Mouse (Mus musculus): Measurements from ENCODE around the gene Asb7.

Gene Asb7

DNA sequence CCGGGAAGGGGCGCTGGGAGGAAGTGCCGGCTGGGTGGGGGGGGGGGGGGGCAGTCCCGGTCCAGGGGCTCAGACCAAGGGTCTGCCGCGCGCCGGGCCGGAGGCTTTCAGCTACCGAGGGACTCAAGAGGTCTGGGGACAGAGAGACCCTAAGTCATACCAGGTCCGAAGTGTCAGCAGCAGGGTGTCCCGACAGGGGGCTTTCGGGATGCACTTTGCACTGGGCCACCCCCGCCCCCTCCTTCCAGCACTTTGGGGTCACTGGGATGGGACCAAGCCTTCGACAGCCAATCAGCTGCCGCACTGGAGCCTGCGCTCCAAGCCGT lies at the start of gene Asb7:
TSS of gene Asb7 (minus strand) at position 303 of the 326 bp plus-strand sequence.
- in situ Hi-C loops (cut with MboI; ENCODE audit: low pct_unique_long_range_greater_than_20kb in 1 of 2, low sequenced_read_pairs in 2 of 2, unreplicated experiment in 1 of 2), result loop anchor here in 1 of 2 experiments (25.0 kb wide), 1 partner anchor 948 kb away; the partner anchor contains the start of genes Lrrc28 and Ttc23

GRCm38 (mm10) chr7:66737418-66737817 lies 48.0 kb upstream of the Asb7 start:
- in situ Hi-C loops (cut with MboI; ENCODE audit: low pct_unique_long_range_greater_than_20kb in 1 of 2, low sequenced_read_pairs in 2 of 2, unreplicated experiment in 1 of 2), result no loop called here

- in situ Hi-C loops (cut with MboI; ENCODE audit: low pct_unique_long_range_greater_than_20kb in 1 of 2, low sequenced_read_pairs in 2 of 2, unreplicated experiment in 1 of 2), result no loop called here
Observed at GRCm38 (mm10) chr7:66734993-66735392, 45.6 kb upstream of the Asb7 start.

- in situ Hi-C loops (cut with MboI; ENCODE audit: low pct_unique_long_range_greater_than_20kb in 1 of 2, low sequenced_read_pairs in 2 of 2, unreplicated experiment in 1 of 2), result no loop called here
Observed at GRCm38 (mm10) chr7:66734466-66734865, 45.1 kb upstream of the Asb7 start.

DNA sequence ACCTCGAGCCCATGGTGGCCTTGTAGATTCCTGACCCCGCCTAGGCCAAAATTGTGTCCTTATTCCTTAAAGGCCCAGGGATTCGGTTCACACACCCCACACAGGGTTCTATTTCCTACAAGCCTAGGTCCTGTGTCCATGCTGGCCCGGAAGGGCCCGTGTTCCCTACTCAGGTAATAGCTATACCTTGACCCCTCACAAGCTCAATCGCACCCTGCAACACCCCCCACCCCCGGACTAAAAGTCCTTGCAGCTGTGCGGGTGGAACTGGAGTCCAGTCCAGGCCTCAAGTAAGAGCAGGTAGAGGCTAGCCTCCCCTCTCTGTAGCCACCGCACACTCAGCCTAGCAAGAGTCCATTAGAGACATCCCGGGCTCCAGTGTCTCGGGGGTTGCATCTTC lies 44.5 kb upstream of the Asb7 start:
- in situ Hi-C loops (cut with MboI; ENCODE audit: low pct_unique_long_range_greater_than_20kb in 1 of 2, low sequenced_read_pairs in 2 of 2, unreplicated experiment in 1 of 2), result no loop called here

- in situ Hi-C loops (cut with MboI; ENCODE audit: low pct_unique_long_range_greater_than_20kb in 1 of 2, low sequenced_read_pairs in 2 of 2, unreplicated experiment in 1 of 2), result no loop called here
Observed at GRCm38 (mm10) chr7:66733431-66733830, 44.0 kb upstream of the Asb7 start.

- in situ Hi-C loops (cut with MboI; ENCODE audit: low pct_unique_long_range_greater_than_20kb in 1 of 2, low sequenced_read_pairs in 2 of 2, unreplicated experiment in 1 of 2), result no loop called here
Observed at GRCm38 (mm10) chr7:66729232-66729631, 39.8 kb upstream of the Asb7 start.

- in situ Hi-C loops (cut with MboI; ENCODE audit: low pct_unique_long_range_greater_than_20kb in 1 of 2, low sequenced_read_pairs in 2 of 2, unreplicated experiment in 1 of 2), result no loop called here
Observed at GRCm38 (mm10) chr7:66728072-66728471, 38.7 kb upstream of the Asb7 start.

GRCm38 (mm10) chr7:66724954-66725353 lies 35.6 kb upstream of the Asb7 start:
- in situ Hi-C loops (cut with MboI; ENCODE audit: low pct_unique_long_range_greater_than_20kb in 1 of 2, low sequenced_read_pairs in 2 of 2, unreplicated experiment in 1 of 2), result no loop called here

DNA sequence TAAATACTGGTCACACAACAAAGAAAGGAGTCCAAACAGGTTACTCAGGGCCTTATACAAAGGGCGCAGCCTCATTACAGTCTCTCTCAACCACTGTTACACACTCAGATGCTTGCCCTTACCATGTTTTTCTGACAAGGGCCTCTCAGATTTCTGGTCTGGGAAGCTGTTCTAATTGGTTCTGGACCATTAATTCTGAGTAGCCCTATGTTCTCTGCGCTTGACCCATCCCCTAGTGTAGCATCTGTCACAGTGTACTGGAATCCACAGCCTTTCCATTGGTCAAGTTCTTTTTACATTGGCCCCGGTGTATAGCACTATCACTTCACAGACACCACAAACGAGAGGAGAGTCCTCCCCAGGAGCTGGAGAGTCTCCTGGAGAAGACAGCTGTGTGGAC lies 35.1 kb upstream of the Asb7 start:
- in situ Hi-C loops (cut with MboI; ENCODE audit: low pct_unique_long_range_greater_than_20kb in 1 of 2, low sequenced_read_pairs in 2 of 2, unreplicated experiment in 1 of 2), result no loop called here

DNA sequence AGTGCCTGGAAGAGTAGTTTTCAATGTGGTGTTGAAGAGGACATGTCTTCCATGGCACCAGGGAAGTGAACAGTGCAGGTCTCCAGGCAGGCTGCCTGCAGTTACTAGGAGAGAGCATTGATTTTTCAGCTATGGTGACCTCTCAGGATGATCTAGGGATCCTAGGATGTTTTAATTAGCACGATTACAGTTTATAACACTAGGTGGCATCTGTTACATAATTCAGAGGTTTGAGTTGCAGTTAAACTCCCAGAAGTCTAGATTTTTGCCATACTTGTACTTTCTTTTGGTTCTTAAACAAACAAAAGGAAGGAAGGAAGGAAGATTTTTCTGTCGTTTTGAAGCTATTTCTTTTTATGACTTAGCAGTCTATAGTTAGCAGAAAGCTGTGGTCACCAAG lies 21.8 kb upstream of the Asb7 start:
- in situ Hi-C loops (cut with MboI; ENCODE audit: low pct_unique_long_range_greater_than_20kb in 1 of 2, low sequenced_read_pairs in 2 of 2, unreplicated experiment in 1 of 2), result no loop called here

DNA sequence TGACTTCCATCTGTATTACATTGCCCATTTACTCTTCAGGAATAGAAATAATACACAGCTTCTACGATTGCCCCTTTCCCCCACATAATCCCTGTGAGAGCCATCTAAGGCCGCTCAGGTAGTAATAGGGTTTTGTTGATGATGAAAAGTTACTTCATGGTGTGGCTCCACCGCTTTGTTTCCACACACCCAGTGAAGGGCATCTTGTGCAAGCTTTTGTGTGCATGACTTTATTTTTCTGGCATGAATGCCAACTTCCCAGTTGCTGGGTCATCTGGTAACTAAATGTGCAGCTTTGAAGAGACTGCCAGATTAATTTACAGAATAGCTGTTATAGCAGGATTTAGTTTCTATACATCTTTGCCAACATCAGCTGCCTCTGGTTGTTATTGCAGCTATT lies 15.2 kb upstream of the Asb7 start:
- in situ Hi-C loops (cut with MboI; ENCODE audit: low pct_unique_long_range_greater_than_20kb in 1 of 2, low sequenced_read_pairs in 2 of 2, unreplicated experiment in 1 of 2), result no loop called here

GRCm38 (mm10) chr7:66702721-66703120 lies 13.3 kb upstream of the Asb7 start:
- in situ Hi-C loops (cut with MboI; ENCODE audit: low pct_unique_long_range_greater_than_20kb in 1 of 2, low sequenced_read_pairs in 2 of 2, unreplicated experiment in 1 of 2), result no loop called here

GRCm38 (mm10) chr7:66694467-66694866 lies 5.1 kb upstream of the Asb7 start:
- in situ Hi-C loops (cut with MboI; ENCODE audit: low pct_unique_long_range_greater_than_20kb in 1 of 2, low sequenced_read_pairs in 2 of 2, unreplicated experiment in 1 of 2), result loop anchor here in 1 of 2 experiments (25.0 kb wide), 1 partner anchor 943 kb away; the partner anchor contains the start of genes Lrrc28 and Ttc23

DNA sequence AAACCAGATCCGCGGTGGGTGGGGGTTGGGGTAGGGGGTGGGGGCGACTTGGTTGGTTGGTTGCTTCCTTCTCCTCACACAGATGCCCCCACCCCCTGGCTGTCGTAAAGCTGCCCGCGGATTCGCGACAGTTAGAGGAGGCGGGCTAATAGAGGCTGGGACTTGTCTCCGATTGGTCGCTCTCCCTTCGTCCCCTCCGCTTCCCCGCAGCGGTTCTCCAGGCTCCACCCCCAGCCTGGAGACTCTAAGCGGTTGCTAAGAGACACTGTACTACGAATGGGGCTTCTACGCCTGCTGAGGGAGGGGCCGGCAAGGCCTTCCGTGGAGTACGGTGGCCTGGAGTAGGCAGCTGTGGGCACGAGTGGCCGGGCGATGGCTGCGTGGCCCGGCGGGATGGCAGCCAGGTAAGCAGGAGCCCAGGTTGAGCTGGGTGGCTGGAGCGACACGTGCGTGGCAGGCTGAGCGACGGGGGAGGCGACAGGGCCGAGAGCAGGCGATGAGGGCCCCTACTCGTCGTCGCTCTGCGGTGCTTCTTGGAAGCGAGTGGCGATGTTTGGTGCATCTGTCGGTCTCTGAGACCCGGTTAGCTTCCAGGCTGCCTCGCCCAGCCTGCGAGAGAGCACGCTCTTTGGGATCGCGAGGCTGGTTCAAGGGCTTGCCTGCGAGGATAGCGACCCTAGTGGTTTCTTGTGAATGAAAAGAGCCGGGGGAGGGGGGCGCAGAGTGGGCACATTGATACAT lies 394 bp upstream of the Asb7 start, which contains the start of gene Lins1:
TSS of gene Lins1 (plus strand) at position 270 of the 741 bp plus-strand sequence.
- in situ Hi-C loops (cut with MboI; ENCODE audit: low pct_unique_long_range_greater_than_20kb in 1 of 2, low sequenced_read_pairs in 2 of 2, unreplicated experiment in 1 of 2), result loop anchor here in 1 of 2 experiments (25.0 kb wide), 1 partner anchor 948 kb away; the partner anchor contains the start of genes Lrrc28 and Ttc23

DNA sequence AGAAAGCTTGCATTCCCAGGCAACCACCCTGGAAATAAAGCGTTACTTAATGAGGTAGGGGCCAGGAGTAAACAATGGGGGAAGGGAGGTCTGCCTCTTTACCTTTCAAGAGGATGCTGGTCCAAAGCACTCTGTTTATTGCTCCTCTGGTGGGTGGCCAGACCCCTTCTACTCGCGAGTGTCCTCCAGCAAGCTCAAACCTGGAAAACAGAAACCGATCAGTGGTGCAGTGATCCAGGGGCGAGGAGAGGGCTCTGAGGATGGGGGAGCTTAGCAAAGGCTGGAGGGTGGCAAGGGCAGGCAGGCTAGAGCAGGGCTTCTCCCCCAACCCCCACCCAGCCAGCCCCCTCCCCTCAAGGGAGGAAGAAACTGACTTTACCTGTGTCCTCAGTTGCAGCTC lies 675 bp downstream of the Asb7 start:
- in situ Hi-C loops (cut with MboI; ENCODE audit: low pct_unique_long_range_greater_than_20kb in 1 of 2, low sequenced_read_pairs in 2 of 2, unreplicated experiment in 1 of 2), result loop anchor here in 1 of 2 experiments (25.0 kb wide), 1 partner anchor 949 kb away; the partner anchor contains the start of genes Lrrc28 and Ttc23

- in situ Hi-C loops (cut with MboI; ENCODE audit: low pct_unique_long_range_greater_than_20kb in 1 of 2, low sequenced_read_pairs in 2 of 2, unreplicated experiment in 1 of 2), result loop anchor here in 1 of 2 experiments (25.0 kb wide), 1 partner anchor 955 kb away; the partner anchor contains the start of genes Lrrc28 and Ttc23
Observed at GRCm38 (mm10) chr7:66682119-66682863, 7.1 kb downstream of the Asb7 start.

GRCm38 (mm10) chr7:66675800-66676199 lies 13.6 kb downstream of the Asb7 start:
- in situ Hi-C loops (cut with MboI; ENCODE audit: low pct_unique_long_range_greater_than_20kb in 1 of 2, low sequenced_read_pairs in 2 of 2, unreplicated experiment in 1 of 2), result loop anchor here in 1 of 2 experiments (25.0 kb wide), 1 partner anchor 962 kb away; the partner anchor contains the start of genes Lrrc28 and Ttc23

DNA sequence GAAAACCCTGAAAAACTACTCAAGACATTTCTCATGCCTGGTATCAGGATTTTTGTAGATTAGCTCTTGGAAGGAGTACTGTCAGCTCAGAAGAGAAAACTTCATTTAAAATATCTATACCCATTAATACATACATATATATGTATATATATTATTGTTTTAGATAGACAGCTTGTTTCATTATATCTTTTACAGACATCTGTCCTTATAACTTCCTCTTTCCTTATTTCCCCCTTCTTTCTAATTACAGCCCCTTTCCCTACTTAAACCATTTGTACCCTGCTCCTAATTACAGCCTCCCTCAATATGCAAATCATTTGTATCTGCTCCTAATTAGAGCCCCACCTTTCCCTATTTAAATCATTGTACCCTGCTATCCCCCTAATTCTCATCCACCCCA lies 22.3 kb downstream of the Asb7 start:
- in situ Hi-C loops (cut with MboI; ENCODE audit: low pct_unique_long_range_greater_than_20kb in 1 of 2, low sequenced_read_pairs in 2 of 2, unreplicated experiment in 1 of 2), result loop anchor here (25.0 kb wide), 2 partner anchors 355 to 555 kb away; partner anchors contain the start of gene Chsy1 (in 1 of the 2)

Measured in mouse embryonic stem cell (cell line).